Mouse (Mus musculus) ES-E14 (cell line): Measurements from ENCODE around the gene Ctxn1. TPM values are rescaled to one million over a fixed set of nuclear protein-coding genes. Genes with fewer than 3 reads are reported as not detected.
A peak's percentile ranks its signal among the peaks of the same experiment; 100 is the strongest.
"Not testable (repeated sequence)": the region's sequence is repeated elsewhere in the genome, so short reads cannot be mapped to it uniquely, and the experiment has no call there.

Experiments
- DNase-seq: peaks from one replicate; pipeline ENCODE4 v3.0.0-alpha.2; 2013; ENCODE audit warnings: low read depth, low spot score
- H3K27ac ChIP-seq: 2 replicates; pipeline ENCODE4 v1.5.1; 2012; ENCODE audit warnings: low read depth, mild to moderate bottlenecking, low read length, moderate library complexity, mixed read lengths; ENCODE audit not compliant: poor library complexity, insufficient read depth, severe bottlenecking
- H3K36me3 ChIP-seq: 2 replicates; pipeline ENCODE4 v1.6.1; 2012; ENCODE audit warnings: mild to moderate bottlenecking, low read length, moderate library complexity, mixed read lengths; ENCODE audit not compliant: control insufficient read depth, poor library complexity, insufficient read depth, severe bottlenecking
- H3K4me1 ChIP-seq, 2 experiments: fragments of 150-350 bp in 1 of 2; sonication (generic) in 1 of 2; 2 replicates each; pipeline ENCODE4 v1.6.1; 2012; ENCODE audit warnings: low read length in 2 of 2, mild to moderate bottlenecking in 1 of 2, mixed read lengths in 1 of 2; ENCODE audit not compliant: control insufficient read depth in 2 of 2, insufficient read depth in 2 of 2, poor library complexity in 1 of 2
- H3K4me3 ChIP-seq, 2 experiments: fragments of 150-350 bp in 1 of 2; sonication (generic) in 1 of 2; 2 replicates each; pipeline ENCODE4 v1.5.1; 2012; ENCODE audit warnings: low read length in 2 of 2, low read depth in 1 of 2, mild to moderate bottlenecking in 1 of 2, mixed read lengths in 1 of 2; ENCODE audit not compliant: insufficient read depth in 1 of 2, poor library complexity in 1 of 2, severe bottlenecking in 1 of 2
- H3K9ac ChIP-seq: 2 replicates; pipeline ENCODE4 v1.6.1; 2012; ENCODE audit warnings: low read depth, mild to moderate bottlenecking, low read length, mixed read lengths; ENCODE audit not compliant: poor library complexity, insufficient read depth, severe bottlenecking
- H3K9me3 ChIP-seq: fragments of 150-350 bp; sonication (generic); 2 replicates; pipeline ENCODE4 v1.6.1; 2012; ENCODE audit warnings: low read depth, mild to moderate bottlenecking, low read length; ENCODE audit not compliant: control insufficient read depth, insufficient read depth
- CHD2 ChIP-seq: IDR thresholded peaks from 2 replicates; pipeline ENCODE4 v1.6.1; 2014; ENCODE audit warnings: mild to moderate bottlenecking, low read depth, low read length, inconsistent platforms
- HCFC1 ChIP-seq: IDR thresholded peaks from 2 replicates; pipeline ENCODE4 v1.6.1; 2012; ENCODE audit warnings: low read length, inconsistent platforms, borderline replicate concordance; ENCODE audit not compliant: insufficient read depth
- MAFK ChIP-seq: IDR thresholded peaks from 2 replicates; pipeline ENCODE4 v1.6.1; 2014; ENCODE audit warnings: mild to moderate bottlenecking, low read depth, low read length, inconsistent platforms; ENCODE audit not compliant: insufficient read depth
- ZC3H11A ChIP-seq: IDR thresholded peaks from 2 replicates; pipeline ENCODE4 v1.6.1; 2012; ENCODE audit warnings: low read depth, mild to moderate bottlenecking, inconsistent platforms, low read length, borderline replicate concordance
- ZNF384 ChIP-seq: IDR thresholded peaks from 2 replicates; pipeline ENCODE4 v1.6.1; 2012; ENCODE audit warnings: low read depth, low read length, inconsistent platforms
- in situ Hi-C, 2 experiments: fragments of 600-800 bp; cut with MboI; formaldehyde crosslinking; loops; one replicate each; pipeline ENCODE4 v1.15.1; 2025; ENCODE audit warnings: low sequenced_read_pairs in 2 of 2, inconsistent platforms in 1 of 2; ENCODE audit not compliant: unreplicated experiment in 2 of 2
- total RNA-seq: library from RNA; depleted of rRNA; stranded (reverse); fragments of 300-350 nt; gene quantifications from 2 replicates; pipeline ENCODE4 v1.2.3, GENCODE M21; 2012

Ctxn1 gene
- total RNA-seq, 1 experiment: 3.7 TPM

DNA sequence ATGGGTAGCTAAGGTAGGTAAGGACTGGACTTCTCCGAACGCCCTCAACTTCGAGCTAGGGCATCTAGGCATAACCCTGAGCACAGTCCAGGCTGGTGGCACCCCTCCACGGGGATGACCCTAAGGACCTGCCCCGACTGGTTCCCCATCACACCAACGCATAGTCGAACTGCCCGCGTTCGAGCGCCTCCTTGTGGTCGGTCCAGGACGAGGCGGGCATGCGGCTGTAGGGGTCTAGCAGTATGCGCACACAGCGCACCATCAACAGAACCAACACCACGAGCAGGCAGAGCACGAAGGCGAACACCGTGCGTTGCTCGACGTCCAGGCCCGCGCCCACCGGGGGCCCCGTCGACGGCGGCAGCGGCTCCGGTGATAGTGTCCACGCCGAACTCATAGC, 841 bp downstream of the Ctxn1 start:
- TF ChIP-seq ZNF384: no peak
- no peak for TF ChIP-seq ZC3H11A
- no peak for TF ChIP-seq HCFC1
- no peak for TF ChIP-seq CHD2
- TF ChIP-seq MAFK: no peak
- H3K27ac ChIP-seq: peak overlapping the region; percentile 30; the same call in 1 of the 2 replicates
- peaks cover 3 to 14% of the 10 kb centered on the region in 2 experiments; a peak in 2 of 4 replicates for H3K4me1 ChIP-seq
- peak overlapping the region; percentile 70 for H3K9ac ChIP-seq
- DNase-seq: peak; percentile 66
- H3K9me3 ChIP-seq: no peaks in the 10 kb centered on the region
- H3K4me3 ChIP-seq: peak overlapping the region; percentile 78 to 92
- in situ Hi-C loops: no loop called here
- peaks cover 30% of the 10 kb centered on the region for H3K36me3 ChIP-seq

DNA sequence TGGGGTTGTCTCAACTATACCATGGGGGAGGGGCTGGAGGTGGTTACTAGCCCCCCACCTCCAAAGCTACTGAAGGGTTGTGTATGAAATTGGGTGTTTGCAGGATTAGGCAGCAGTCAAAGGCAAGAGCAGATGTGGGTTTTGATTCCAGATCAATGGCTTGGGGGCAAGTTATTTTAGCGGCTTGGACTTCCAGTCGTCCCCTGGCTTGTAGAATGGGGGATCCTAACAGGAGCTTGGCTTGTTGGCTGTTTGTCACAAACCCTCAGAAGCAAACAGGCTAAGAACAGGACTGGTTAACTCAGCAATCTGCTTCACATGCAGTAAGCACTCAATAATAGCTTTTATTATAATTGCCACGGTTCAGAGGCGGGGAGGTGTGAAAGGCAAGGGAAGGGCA, 1.7 kb downstream of the Ctxn1 start:
- Histone ChIP-seq H3K4me3 (no peak overlapping the region), H3K9ac (no peak overlapping the region), H3K9me3 (no peaks in the 10 kb centered on the region), H3K27ac (no peak overlapping the region), H3K4me1 (peaks cover 6 to 16% of the 10 kb centered on the region in 2 experiments; a peak in 2 of 4 replicates), H3K36me3 (peaks cover 24% of the 10 kb centered on the region)
- no peak for DNase-seq
- in situ Hi-C loops: no loop called here
- TF ChIP-seq ZNF384 (no peak), MAFK (no peak), HCFC1 (no peak), ZC3H11A (no peak), CHD2 (no peak)

DNA sequence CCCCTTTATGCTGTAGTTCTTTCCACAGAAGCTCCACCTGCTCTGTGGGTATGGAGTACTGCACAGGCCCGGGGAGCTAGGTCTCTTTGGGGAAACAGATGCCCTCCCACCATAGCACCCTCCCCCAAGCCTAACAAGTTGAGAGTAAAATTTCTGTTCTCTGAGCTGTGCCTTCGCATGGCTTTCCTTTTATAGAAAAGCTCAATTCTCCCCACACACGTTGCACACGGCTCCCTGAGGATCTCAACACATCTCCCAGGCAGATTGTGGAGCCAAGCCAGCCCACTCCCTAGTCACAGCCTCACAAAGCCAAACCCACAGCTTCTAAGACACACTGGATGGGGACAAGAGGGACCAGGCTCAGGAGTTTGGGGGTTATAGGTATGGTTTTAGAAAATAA, 2.2 kb downstream of the Ctxn1 start:
- Histone ChIP-seq H3K36me3 (peaks cover 24% of the 10 kb centered on the region), H3K4me3 (no peak overlapping the region), H3K4me1 (peaks cover 7 to 16% of the 10 kb centered on the region in 2 experiments; a peak in 2 of 4 replicates), H3K9me3 (no peaks in the 10 kb centered on the region), H3K9ac (no peak overlapping the region), H3K27ac (no peak overlapping the region)
- in situ Hi-C loops: no loop called here
- TF ChIP-seq CHD2 (no peak), HCFC1 (no peak), ZNF384 (no peak), MAFK (no peak), ZC3H11A (no peak)
- no peak for DNase-seq

DNA sequence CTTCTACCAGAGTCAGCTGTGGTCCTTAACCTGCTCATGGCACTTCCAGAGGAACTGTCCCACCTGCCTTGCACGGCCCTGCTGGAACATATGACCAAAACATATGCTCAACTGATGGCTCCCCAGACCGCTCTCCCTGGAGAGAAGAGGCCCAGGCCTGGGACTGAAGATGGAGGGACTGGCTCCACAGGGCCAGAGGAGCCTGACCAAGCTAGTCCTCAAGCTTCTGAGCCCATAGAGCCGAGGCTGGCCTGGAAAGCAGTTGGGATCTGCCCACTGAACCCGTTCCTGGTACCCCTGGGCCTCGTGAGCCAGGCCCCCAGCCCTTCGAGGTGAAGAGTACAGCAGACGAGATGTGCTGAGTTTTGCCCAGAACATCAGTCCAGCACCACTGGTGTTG, 3.6 kb downstream of the Ctxn1 start:
- Histone ChIP-seq H3K4me1 (peaks cover 7 to 17% of the 10 kb centered on the region in 2 experiments; a peak in 2 of 4 replicates), H3K36me3 (peaks cover 15% of the 10 kb centered on the region)
- H3K9ac ChIP-seq, H3K27ac ChIP-seq, in situ Hi-C loops, DNase-seq, H3K4me3 ChIP-seq, H3K9me3 ChIP-seq: not testable (repeated sequence)

DNA sequence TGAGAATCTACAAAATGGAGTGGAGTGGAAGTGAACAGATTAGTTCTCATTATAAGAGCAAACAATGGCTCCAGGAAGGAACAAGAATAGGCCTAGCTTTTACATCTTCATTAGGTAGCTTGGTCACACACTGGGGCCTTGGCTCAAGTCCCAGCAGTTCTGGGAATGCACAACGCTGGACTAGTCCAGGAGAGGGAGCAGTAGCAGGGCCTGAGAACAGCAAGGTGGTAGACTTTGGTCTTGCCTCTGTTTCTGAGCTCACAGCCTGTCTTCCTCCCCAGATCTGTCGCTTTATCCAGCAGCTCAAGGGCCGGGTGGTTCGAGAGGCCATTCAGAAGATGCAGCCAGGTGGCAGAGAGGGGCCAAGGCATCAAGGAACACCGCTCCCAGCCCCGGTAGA, 5.1 kb downstream of the Ctxn1 start:
- H3K4me3 ChIP-seq: 0 out of 4 replicates have a peak overlapping the region, but pooled peaks of 1 of the 2 experiments have one; percentile 97
- H3K9me3 ChIP-seq: no peaks in the 10 kb centered on the region
- in situ Hi-C loops: no loop called here
- no peak for TF ChIP-seq MAFK
- TF ChIP-seq ZC3H11A: no peak
- TF ChIP-seq ZNF384: no peak
- no peak for TF ChIP-seq HCFC1
- no peak for TF ChIP-seq CHD2
- H3K4me1 ChIP-seq: peaks cover 11 to 18% of the 10 kb centered on the region in 2 experiments; a peak in 1 of 4 replicates
- H3K9ac ChIP-seq: no peak overlapping the region
- DNase-seq: no peak
- H3K36me3 ChIP-seq: peaks cover 7% of the 10 kb centered on the region
- no peak overlapping the region for H3K27ac ChIP-seq
